Mouse (Mus musculus) gastrocnemius, adult 2 months (tissue): ENCODE data around the gene Arpp19. TPM values are rescaled to one million over a fixed set of nuclear protein-coding genes. Genes with fewer than 3 reads are reported as not detected.

Experiments used
- DNase-seq: peaks from one replicate; pipeline ENCODE4 v3.0.0; 2022
- H3K27ac ChIP-seq: fragments of 200-600 bp; 2 replicates; pipeline ENCODE4 v1.8.1; 2022; ENCODE audit warnings: mild to moderate bottlenecking
- H3K4me3 ChIP-seq: fragments of 200-600 bp; 2 replicates; pipeline ENCODE4 v1.8.1; 2022; ENCODE audit warnings: mild to moderate bottlenecking, moderate library complexity
- CTCF ChIP-seq: fragments of 200-600 bp; IDR thresholded peaks from 2 replicates; pipeline ENCODE4 v1.8.1; 2022; ENCODE audit warnings: antibody characterized with exemption, mild to moderate bottlenecking, moderate library complexity
- intact Hi-C: fragments of 180-260 bp; cut with DNase I; formaldehyde crosslinking; loops from one replicate; pipeline ENCODE4 v1.15.1; 2025
- total RNA-seq, 2 experiments: library from RNA; stranded (reverse); gene quantifications; 2 replicates each; pipeline ENCODE4 v1.2.3; 2021

Arpp19 gene
- total RNA-seq, 2 experiments from 2014 or later, result 125 to 160 TPM

DNA sequence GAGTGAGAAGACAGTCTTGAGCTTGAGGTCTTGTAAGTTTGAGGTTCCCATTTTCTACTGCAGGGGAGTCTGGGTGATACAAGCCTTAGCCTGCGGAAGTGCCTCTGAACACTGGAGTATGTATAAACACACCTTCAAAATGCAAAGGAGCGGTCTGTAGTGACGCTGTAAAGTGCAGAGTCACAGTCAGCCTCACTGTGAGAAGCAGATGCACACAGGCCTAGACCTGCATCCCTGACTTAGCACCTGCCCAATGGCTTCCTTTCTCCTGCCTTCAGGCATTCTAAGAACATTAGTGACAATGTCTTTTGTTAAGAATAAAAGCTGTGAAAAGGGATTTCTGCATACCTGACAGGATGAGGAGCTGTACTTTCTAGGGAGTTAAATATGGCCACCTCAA is 17.8 kb upstream of the Arpp19 start:
- H3K27ac ChIP-seq, result no peak overlapping the region
- DNase-seq, result no peak
- no peak for TF ChIP-seq CTCF
- no peak overlapping the region for H3K4me3 ChIP-seq
- intact Hi-C loops, result no loop called here

GRCm38 (mm10) chr9:75020561-75020960 is 16.9 kb upstream of the Arpp19 start:
- TF ChIP-seq CTCF, result no peak
- Histone ChIP-seq H3K27ac (no peak overlapping the region), H3K4me3 (no peak overlapping the region)
- intact Hi-C loops, result no loop called here
- DNase-seq, result no peak

DNA sequence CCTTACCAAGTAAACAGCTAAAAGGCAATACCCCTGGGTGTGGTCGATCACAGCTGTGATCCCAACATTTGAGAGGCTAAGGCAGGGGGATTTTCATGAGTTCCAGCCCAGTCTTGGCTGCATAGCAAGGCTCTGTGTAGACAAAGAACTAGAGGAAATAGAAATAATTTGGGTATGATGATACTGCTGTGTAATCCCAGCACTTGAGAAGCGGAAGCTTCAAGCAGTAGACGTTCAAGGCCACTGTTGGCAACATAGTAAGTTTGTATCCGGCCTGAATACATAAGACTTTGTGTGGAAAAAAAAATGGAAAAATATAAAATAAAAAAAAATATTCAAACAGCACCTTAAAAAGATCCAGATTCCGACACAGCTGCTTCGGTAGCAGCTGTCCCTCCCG is 14.9 kb upstream of the Arpp19 start:
- H3K27ac ChIP-seq, result peak overlapping the region; percentile 59
- no peak for TF ChIP-seq CTCF
- intact Hi-C loops, result no loop called here
- H3K4me3 ChIP-seq, result no peak overlapping the region
- no peak for DNase-seq

DNA sequence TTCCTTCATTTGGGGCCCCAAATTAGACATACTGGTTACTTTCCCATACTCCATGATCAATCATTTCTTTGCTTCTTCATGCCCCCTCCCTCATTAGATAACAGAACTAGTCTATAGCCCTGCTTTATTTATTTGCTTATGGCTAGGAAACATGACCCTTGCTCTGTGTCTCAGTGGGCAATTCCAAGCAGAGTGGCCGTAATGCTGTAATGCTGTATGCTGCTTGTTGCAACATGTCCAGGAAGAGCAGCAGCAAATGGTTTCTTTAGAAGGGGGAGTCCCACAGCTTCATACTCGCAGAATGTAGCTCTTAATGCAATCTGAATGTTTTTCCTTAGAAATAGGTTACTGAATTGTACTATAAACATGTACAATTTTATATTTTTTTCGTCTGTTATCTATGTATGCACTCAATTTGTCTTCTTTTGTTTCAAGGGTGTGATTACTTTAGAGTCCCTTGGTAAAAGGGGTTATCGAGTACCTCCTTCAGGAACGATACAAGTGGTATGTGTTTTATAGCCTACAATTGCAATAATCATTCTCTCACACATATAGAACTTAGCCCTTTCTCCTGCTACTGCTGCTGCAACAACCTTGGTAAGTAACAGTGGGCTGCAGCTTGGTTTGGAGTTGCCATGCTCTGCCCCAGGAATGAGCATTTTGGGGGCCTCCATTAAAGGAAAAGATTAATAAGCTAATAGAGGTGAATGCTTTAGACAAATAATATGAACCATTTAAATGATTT is 14.1 kb upstream of the Arpp19 start:
- TF ChIP-seq CTCF, result no peak
- Histone ChIP-seq H3K27ac (peak overlapping the region; percentile 59; the same call in 1 of the 2 replicates), H3K4me3 (no peak overlapping the region)
- intact Hi-C loops, result no loop called here
- no peak for DNase-seq

DNA sequence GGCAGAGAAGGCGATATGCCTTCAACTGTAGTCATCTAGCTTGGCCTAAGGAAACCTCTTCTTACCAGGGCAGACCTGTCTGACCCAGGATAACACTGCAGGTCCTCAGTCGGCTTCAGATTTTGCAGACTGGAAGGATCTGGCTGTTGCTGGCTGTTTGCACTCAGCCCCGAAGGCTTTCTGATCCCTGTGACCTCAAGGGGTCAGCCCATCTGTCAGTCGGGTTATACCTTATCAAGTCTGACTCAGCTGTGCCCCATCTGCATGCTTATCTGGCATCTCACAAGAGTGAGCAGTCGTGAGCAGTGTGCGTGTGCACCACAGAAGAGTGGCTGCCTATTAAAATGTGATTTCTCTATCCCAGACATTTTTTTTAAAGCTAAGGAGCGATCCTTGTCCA is 13.3 kb upstream of the Arpp19 start:
- no peak for TF ChIP-seq CTCF
- intact Hi-C loops, result no loop called here
- H3K27ac ChIP-seq, result no peak overlapping the region
- no peak overlapping the region for H3K4me3 ChIP-seq
- no peak for DNase-seq

- intact Hi-C loops, result no loop called here
- TF ChIP-seq CTCF, result peak; percentile 51
- no peak for DNase-seq
Measured at GRCm38 (mm10) chr9:75025689-75026088, 11.7 kb upstream of the Arpp19 start.

GRCm38 (mm10) chr9:75032408-75032807 is 5.0 kb upstream of the Arpp19 start:
- intact Hi-C loops, result loop anchor here (5.0 kb wide), 1 partner anchor 125 kb away; no protein-coding TSS in a partner anchor
- Histone ChIP-seq H3K4me3 (no peak overlapping the region), H3K27ac (no peak overlapping the region)
- no peak for DNase-seq
- no peak for TF ChIP-seq CTCF

More at GRCm38 (mm10) chr9:75025689-75026088, 11.7 kb upstream of the Arpp19 start:
- Histone ChIP-seq H3K4me3 (no peak overlapping the region), H3K27ac (no peak overlapping the region)

GRCm38 (mm10) chr9:75033141-75033540 is 4.3 kb upstream of the Arpp19 start:
- H3K4me3 ChIP-seq, result no peak overlapping the region
- peak; percentile 56 for TF ChIP-seq CTCF
- H3K27ac ChIP-seq, result no peak overlapping the region
- no peak for DNase-seq
- intact Hi-C loops, result loop anchor here (5.0 kb wide), 1 partner anchor 126 kb away; no protein-coding TSS in a partner anchor

- Histone ChIP-seq H3K4me3 (no peak overlapping the region), H3K27ac (no peak overlapping the region)
- intact Hi-C loops, result loop anchor here (5.0 kb wide), 1 partner anchor 127 kb away; no protein-coding TSS in a partner anchor
- DNase-seq, result no peak
- TF ChIP-seq CTCF, result no peak
Measured at GRCm38 (mm10) chr9:75034691-75035090, 2.7 kb upstream of the Arpp19 start.

GRCm38 (mm10) chr9:75035944-75036343 is 1.5 kb upstream of the Arpp19 start:
- Histone ChIP-seq H3K4me3 (no peak overlapping the region), H3K27ac (no peak overlapping the region)
- no peak for TF ChIP-seq CTCF
- DNase-seq, result no peak
- intact Hi-C loops, result no loop called here

DNA sequence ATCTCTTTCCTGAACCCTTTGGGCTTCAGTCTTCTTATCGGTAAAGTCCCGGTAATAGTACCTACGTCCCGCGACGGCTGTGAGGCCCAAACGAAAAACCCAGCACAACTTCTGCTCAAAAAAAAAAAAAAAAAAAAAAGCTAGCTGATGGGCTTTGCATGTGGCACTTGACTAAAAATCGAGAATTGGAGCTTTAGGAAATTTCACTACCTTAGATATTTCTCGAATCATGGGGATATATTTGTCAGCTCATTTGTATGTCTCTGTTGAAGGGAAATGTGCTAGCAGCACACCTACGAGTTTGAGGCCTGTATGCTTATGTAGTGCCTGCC is 909 bp downstream of the Arpp19 start:
- no peak for DNase-seq
- TF ChIP-seq CTCF, result no peak
- Histone ChIP-seq H3K4me3 (peak overlapping the region; percentile 96), H3K27ac (peak overlapping the region; percentile 91)
- intact Hi-C loops, result no loop called here

DNA sequence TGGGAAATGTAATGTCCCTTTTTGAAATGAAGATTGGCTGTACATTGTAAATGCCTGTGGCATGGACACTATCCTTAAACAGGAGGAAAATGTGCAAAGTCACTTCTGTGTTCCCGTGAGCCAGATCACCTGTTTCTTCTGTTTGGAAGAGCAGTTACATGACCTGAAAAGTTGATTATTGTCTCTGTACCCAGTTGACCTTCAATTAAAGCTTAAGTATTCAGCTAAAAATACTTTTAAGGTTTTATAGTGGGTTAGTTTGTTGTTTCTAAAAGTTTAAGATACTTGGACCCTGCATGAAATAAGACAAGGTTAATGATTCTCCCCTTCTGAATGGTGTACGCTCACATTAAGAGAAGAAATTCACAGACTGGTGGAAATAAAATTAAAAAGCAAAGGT is 3.2 kb downstream of the Arpp19 start:
- intact Hi-C loops, result no loop called here
- H3K4me3 ChIP-seq, result no peak overlapping the region
- DNase-seq, result no peak
- TF ChIP-seq CTCF, result no peak
- H3K27ac ChIP-seq, result peak overlapping the region; percentile 74

DNA sequence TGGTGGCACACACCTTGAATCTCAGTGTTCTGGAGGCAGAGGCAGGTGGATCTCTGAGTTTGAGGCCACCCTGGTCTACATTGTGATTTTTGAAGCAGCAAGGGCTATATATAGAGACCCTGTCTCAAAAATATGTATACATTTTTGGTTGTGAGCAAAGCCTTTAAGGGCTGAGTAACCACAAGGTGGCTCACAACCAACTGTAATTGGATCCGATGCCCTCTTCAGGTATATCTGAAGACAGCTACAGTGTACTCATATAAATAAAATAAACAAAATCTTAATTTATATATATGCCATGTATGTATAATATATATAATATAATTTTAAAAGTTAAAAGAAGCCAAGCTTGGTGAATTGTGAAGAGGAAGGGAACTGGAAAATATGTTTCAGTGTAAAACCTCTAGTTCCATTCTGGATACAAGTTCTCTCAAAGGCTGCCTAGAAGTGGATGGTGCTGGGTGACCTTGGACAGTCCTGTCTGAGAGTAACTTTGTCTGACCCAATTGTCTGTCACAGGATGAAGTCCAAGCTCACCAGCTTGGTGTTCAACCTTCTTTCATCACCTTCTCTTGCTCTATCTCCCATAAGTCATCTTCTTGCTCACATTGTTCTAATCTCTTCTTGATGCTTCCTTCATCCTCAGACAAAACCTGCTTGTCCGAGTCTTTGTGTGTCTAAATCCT is 4.6 kb downstream of the Arpp19 start:
- H3K4me3 ChIP-seq, result no peak overlapping the region
- DNase-seq, result no peak
- TF ChIP-seq CTCF, result no peak
- no peak overlapping the region; the same call in 1 of the 2 replicates for H3K27ac ChIP-seq
- intact Hi-C loops, result no loop called here
